Mouse (Mus musculus): ENCODE data around the gene Rabgap1l. TPM values are rescaled to one million over a fixed set of nuclear protein-coding genes. Genes with fewer than 3 reads are reported as not detected.

Gene Rabgap1l
- total RNA-seq, 2 experiments from 2014 or later, result 124 to 126 TPM

DNA sequence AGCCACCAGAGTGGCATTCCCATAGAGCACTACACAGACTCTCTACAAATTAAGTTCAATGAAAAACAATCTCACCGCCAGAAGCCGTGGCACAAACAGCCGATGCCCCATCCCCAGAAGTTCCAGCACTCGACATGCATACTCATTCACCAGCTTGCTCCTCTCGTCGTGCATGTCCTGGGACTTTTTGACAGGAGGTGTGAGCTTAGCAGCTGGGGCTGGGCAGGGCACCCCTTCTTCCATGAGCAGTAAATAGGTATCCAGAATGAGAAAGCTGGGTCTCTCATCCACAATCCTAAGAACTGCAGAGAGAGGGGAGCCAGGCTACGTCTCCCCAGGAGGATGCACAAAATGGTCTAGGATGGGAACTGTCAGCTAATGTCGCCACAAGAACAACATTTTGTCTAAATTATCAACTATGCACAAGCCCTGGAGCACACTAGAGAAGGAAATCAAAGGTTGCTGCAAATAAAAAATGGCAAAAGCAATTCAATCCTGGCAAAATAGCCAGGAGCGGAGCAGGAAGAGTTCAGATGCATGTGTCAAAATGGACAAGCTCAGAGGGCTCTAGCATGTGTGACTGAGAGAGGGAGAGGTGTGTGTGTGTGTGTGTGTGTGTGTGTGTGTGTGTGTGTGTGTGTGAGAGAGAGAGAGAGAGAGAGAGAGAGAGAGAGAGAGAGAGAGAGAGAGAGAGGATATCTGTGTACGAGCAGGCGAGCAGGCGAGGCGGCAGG, 441.7 kb downstream of the Rabgap1l start:
- ATAC-seq (replicated peaks; ENCODE audit: low FRiP score, poor library complexity, severe bottlenecking), result no peak

DNA sequence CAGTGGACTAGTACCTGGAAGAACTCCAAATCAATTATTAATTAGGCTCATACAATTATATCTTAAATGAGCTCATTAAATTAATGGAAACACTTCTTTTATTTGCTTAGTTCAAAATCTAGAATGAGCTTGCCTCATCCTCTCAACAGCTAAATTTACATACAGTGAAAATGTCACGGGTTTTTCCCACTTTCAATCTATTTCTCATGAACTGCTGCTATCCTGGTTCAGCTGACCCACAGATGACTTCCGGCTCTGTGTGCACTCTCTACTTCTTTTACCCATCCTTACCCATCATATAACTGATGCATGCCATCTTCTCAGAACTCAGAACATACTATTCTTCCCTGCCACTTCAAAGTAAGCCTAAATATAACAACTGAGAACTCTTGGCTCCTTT, 452.4 kb downstream of the Rabgap1l start:
- no peak for ATAC-seq (replicated peaks; ENCODE audit: low FRiP score, poor library complexity, severe bottlenecking)

DNA sequence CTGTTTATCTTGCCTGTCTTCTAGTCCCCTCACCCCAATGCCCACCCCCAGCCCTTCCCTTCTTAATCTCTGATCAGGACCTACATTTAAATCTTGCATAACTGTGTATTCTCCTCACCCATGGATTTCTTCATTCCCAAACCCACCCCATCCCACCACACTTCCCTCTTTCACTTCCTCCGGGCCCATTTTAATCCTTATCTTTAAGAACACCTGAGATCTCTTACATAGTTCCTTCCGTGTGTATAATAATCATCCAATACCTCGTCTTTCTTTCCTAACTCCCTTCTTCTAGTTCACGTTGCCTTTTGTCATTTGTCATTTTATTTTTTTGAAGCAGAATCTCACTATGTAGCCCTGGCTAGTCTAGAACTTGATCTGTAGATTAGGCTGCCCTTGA, 453.6 kb downstream of the Rabgap1l start:
- no peak for ATAC-seq (replicated peaks; ENCODE audit: low FRiP score, poor library complexity, severe bottlenecking)

DNA sequence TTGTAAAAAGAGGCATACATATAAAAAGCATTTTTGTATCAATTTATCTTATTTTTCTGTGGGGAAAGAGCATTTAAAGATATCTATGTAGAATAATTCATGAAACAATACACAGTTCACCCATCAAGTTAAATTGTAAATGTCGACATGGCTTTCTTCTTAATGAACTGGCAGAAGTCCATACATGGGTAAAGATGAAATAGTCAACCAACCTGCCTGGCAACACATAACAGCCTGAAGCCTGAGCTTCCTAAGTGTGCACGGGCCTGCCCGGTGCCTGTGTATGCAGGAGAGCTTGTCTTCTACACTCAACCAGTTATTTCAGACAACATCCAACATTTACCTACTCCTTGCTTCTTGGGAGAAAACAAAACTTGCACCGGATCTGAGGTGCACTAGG, 458.2 kb downstream of the Rabgap1l start:
- no peak for ATAC-seq (replicated peaks; ENCODE audit: low FRiP score, poor library complexity, severe bottlenecking)

DNA sequence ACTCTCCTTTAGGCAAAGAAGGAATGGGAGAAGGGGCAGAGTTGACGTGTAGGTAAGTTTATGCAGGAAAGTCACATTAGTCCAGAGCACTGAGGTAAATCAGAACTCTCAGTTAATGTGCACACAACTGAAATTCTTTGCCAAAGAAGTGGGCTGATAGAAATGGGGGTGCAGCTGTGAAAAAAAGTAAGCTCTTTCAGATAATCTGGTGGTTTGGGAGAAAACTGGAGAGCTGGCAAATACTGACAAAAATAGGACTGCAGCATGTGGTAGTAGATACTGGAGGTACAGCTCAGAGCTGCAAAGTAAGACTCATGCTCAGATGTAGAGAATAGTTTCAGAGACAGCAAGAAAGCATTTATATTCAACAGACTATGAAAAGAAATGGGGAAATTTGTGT, 462.2 kb downstream of the Rabgap1l start:
- ATAC-seq (replicated peaks; ENCODE audit: low FRiP score, poor library complexity, severe bottlenecking), result no peak; the same call in 1 of the 2 replicates

DNA sequence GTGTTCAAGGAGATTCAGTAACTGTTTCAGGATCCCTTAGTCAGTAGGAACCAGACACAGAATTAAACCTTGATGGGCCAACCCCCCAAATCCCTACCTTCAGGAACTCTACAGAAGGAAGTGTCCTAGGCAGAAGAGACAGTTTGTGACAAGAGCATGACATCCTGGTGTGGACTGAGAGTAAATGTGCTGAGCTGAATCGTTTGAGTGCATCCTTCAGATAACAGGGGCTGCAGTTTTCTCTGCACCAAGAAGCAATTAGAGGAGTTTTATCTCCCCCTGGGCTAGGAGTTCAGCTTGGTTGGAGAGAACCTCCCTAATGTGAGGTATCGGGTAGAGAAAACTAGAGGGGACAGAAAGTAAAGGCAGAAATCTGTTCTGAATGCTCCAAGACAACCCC, 462.8 kb downstream of the Rabgap1l start:
- ATAC-seq (replicated peaks; ENCODE audit: low FRiP score, poor library complexity, severe bottlenecking), result 0 out of 2 replicates have a peak, but pooled peaks have one; percentile 18

DNA sequence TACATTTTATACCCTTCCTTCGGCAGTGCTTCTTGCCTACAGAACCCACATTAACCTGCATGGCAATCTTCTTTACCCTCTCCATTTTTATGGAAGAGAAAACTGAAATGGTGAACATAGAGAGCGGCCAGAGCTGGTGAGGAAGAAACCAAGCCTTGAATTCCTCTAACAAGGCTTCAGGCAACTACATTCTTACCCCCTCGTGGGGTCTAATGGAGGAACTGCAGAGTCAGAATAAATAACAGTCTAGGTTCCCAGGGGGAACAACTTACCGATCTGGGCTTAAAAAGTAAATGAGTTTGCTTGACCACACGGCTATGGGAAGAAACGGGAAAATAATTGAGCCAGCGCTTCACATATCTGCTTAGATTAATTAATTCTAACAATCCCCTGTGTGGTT, 463.2 kb downstream of the Rabgap1l start:
- no peak for ATAC-seq (replicated peaks; ENCODE audit: low FRiP score, poor library complexity, severe bottlenecking)

DNA sequence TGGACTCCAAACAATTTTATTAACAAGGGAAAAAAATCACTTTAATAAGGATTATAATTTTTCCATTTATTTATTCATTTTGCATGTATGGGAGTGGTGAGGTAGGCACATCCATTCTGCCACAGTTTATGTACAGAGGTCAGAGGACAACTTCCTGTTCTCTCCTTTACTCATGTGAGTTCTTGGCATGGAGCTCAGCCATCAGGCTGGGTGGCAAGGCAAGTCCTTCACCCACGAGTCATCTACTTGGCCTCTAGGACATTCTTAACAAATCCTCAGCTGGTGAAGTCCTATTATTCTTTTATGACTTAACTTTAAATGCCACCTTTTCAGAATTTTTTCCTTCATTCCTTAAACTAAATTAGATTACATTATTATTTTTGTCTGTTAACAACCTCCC, 465.5 kb downstream of the Rabgap1l start:
- ATAC-seq (replicated peaks; ENCODE audit: low FRiP score, poor library complexity, severe bottlenecking), result no peak

DNA sequence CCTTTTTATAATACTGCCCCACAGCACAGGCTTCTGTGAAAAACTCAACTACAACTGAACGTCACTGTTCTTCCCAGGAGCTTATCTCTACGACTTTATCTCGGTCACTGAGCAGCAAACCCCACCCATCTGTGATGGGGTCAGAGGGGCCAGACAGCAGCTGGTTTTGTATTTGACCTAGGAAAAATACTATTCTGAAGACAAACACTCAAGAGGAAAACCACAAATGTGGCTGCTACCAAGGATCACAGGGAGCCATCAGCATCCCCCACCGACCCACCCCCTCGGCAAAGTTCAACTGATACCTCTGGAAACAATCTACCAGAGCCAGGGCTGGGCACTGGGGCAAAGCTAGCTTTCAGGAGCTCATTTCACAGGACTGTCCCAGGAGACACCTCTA, 467.5 kb downstream of the Rabgap1l start:
- peak; percentile 50; the same call in 1 of the 2 replicates for ATAC-seq (replicated peaks; ENCODE audit: low FRiP score, poor library complexity, severe bottlenecking)

DNA sequence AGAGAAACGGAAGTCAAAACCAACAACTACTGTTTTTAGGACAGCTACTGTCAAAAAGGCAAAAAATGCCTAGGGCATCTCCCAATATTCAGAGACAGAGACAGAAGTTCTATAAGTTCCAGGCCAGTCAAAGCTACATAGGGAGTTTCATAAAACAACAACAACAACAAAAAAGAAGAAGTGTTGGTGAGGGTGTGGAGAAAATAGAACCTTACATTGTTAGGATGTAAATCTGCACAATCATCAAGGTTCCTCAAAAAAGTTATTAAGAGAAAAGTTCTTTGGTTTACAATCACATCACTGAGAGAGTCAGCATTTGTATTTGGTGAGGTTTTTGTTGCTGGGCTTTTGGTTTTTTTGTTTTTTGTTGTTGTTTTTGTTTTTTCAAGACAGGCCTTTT, 472.3 kb downstream of the Rabgap1l start:
- no peak for ATAC-seq (replicated peaks; ENCODE audit: low FRiP score, poor library complexity, severe bottlenecking)

DNA sequence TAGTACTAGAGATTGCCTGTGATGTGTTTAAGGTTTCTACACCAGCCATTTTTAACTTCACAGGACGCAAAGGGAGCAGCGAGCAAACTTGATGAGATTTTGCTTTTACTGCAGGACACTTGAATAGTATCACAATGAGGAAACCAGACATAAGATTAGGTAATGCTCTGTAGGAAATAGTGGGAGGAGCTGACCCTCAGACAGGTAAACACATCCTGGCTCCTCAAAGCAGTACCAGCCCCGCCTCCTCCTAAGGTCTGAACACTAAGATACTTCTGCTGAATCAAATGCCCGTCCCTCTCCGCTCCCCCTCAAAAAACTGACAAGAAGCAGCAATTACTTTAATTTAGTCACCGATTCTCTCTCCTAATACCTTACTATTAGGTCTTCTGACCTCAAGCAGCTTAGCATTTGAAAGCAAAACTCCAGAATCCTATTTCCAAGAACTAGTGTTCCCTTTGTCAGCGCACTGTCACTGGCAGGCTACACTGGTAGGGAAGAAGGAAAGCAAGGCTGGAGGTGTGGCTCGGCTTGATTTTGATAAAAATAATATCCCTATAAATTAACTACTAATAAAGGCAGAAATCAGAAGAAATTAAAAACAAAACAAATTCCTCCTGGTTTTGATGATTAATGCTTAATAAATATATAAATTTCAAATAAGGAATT, 474.8 kb downstream of the Rabgap1l start:
- ATAC-seq (replicated peaks; ENCODE audit: low FRiP score, poor library complexity, severe bottlenecking), result no peak

DNA sequence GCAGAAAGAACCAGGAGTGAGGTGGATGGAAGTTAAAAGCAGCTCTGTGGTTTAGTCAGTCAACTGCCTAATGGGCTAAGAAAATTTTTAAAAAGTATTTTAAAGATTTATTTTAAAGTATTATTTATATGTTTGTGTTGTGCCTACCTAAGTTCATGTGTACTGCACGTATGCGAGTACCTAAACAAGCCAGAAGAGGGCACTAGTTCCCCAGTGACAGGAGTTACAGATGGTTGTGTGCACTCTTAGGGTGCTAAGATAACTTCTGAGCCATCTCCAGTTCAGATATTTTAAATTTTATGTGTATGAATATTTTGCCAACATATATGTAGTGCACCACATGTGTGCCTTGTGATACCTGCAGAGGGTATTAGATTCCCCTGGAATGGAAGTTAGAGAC, 476.8 kb downstream of the Rabgap1l start:
- ATAC-seq (replicated peaks; ENCODE audit: low FRiP score, poor library complexity, severe bottlenecking), result 0 out of 2 replicates have a peak, but pooled peaks have one; percentile 54

DNA sequence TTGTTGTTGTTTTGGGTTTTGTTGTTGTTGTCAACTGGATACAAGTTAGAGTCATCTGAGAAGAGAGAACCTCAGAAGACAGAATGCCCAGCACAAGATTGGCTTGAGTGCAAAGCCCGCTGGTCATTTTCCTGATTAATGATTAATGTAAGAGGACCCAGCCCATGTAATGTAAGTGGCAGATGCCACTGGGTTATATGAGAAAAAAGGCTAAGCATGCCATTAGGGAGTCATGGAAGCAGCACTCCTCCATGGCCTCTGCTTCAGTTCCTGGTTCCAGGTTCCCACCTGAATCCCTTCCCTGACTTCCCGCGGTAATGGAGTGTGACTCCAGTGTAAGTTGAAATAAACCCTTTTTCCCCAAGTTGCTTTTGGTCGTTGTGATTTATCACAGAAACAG, 480.4 kb downstream of the Rabgap1l start:
- ATAC-seq (replicated peaks; ENCODE audit: low FRiP score, poor library complexity, severe bottlenecking), result no peak

DNA sequence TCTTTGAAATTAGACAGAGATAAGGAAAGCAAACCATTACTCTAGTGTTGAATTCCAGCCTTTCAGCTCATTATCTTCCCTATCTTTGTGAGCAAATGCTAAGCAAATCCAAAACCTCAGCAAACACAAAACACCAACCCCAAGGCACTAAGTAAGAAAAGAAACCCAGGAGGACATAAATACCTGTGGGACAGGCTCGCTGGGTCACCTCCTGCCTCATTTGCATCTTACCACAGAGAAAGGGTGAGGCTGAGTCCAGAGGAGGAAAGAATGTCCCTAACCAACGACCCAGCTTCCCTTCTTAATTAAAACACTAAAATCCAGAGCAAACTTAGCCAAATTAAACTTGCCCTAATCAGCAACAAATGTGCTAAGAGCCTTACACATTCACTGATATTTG, 481.1 kb downstream of the Rabgap1l start:
- ATAC-seq (replicated peaks; ENCODE audit: low FRiP score, poor library complexity, severe bottlenecking), result no peak

DNA sequence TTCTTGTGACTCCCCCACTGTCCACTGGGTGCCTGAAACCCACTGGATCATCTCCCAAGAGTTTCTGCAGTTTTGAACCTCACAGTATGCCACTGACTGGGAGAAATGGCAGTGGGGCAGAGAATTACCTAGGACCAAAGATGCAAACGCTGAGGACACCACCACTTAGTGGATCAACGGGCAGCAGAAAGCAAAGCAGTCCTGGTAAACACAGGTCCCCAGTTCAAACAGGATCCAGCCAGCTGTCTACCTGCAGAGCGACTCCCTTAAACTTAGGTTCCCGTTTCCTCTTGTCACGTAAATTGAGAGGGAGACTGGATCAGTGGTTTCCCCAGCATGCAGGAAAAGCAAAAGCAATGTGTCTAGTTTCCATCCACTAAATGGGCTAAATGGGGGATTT, 483.1 kb downstream of the Rabgap1l start:
- ATAC-seq (replicated peaks; ENCODE audit: low FRiP score, poor library complexity, severe bottlenecking), result no peak

DNA sequence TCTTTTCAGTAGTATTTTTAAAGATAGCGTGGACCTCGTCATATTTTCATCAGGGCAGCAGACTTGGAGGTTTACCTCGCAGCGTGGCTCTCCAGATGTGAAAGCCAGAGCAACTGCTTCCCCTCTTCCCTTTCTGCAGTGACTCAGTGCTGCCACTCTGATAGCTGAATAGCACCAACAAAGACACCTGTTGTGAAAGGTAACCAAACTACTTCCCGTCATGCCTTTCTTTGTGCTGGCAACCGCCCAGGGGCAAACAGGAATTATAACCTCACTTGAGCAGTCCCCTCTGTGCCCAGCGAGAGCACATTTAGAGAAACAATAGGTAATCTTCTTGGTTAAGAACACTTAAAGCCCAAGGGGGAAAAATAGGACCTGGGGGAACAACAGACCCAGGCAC, 484.0 kb downstream of the Rabgap1l start:
- ATAC-seq (replicated peaks; ENCODE audit: low FRiP score, poor library complexity, severe bottlenecking), result no peak

DNA sequence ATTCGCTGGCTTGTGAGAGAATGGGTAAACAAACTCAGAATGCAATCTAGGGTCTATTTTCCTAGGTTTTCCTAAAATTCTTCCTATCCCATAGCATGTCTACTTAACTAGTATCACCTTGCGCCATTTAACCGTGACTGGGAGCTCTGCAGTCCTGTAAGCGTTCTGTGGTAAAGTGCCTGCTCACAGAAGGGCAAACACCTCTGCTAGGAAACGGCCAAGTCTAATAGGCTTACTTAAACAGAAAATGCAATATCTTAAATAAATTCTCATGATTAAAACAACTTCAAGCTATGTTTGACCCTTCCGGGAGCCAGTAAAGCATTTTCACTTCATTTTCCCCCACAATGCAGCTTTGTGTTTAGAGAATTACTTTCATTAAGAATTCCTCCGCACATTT, 484.5 kb downstream of the Rabgap1l start:
- ATAC-seq (replicated peaks; ENCODE audit: low FRiP score, poor library complexity, severe bottlenecking), result peak; percentile 39; the same call in 1 of the 2 replicates

DNA sequence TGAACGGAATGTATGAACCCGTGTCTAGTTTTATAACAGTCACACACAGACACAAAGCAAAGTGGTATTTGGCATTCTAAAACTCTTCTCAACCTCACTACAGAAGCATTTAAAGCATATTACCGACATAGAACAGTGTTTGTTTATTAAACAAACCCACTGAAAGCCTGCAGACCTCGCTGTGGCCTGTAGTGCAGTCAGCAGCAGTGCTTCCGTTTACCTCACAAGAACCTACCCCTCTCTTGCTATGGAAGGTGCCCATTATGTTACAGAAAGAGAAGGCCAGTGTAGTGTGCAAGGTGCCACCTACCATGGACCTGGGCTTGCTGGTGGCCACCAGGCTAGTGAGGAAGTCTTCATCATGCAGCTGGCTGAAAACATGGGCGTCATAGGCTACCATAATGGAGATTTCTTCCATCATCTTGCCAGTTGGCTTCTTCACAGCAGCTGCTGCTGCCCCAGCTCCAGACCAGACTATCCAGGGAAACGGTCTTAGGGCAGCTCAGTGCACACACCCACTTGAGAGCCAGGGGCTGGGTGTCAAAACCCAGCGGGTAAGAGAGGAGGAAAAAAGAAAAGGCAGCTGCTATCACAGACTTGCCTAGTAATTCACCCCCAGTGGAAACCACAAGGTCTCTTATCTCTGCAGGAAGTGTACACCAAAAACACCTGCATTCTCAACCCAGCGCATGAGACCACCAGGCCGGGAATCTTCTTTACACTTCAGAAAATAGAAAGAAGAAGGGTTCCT, 486.0 kb downstream of the Rabgap1l start:
- ATAC-seq (replicated peaks; ENCODE audit: low FRiP score, poor library complexity, severe bottlenecking), result peak; percentile 60

DNA sequence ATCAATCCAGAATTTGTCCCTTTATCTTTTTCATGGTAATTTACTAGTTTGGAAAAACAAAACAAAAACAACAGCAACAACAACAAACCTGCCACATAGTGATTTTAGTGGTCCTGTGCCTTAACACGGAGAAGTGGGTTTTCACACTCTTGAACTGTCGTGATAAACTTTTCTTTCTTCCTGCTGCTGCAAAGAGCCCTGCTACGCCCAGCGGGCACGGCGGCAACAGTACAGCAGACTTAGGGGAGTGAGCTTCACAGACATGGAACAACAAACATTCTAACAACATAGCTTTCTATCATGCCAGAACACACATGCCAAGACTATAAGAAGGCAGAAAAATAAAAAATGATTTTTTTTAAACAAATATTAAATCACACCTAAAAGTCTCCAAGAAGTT, 486.7 kb downstream of the Rabgap1l start:
- no peak for ATAC-seq (replicated peaks; ENCODE audit: low FRiP score, poor library complexity, severe bottlenecking)

DNA sequence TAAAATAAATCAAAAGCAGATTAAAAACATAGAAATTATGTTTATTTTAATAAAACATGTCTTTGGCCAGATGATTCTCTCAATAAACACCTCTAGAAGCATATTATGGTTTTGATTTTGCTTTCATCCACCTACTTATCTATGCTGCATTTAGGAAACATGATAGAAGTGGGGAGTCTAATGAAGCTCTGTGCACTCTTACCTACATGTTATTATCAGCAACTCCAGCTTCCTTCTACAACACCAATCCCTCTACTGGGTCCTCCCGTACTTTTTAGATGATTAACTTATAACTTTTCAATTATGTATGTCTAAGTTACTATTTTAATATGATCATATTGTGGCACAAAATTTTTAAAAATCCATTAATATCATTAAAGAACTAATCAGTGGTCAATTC, 487.2 kb downstream of the Rabgap1l start:
- no peak for ATAC-seq (replicated peaks; ENCODE audit: low FRiP score, poor library complexity, severe bottlenecking)

DNA sequence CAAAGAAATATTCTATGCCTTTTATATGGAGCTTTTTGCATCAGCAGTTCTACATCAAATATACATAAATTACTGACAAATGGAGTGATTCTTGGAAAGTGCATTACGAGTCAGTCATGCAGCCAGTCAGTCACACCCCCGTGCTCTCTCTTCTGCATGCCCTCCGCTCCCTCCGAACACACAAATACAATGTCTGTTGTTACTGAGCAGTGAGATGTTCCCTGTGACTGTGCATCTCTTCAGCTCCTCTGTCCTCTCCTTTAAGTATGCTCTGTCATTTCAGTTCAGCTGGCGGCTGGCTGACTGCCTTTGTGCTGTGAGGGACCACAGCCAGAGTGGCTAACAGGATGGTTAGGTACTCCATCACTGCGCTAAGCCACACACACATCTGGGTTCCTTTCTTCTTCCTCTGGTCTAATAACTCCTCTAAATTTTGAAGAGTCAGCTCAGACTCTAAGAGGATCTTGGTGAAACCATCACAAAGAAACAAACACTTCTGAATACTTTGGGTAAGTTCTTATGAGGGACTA, 488.0 kb downstream of the Rabgap1l start:
- ATAC-seq (replicated peaks; ENCODE audit: low FRiP score, poor library complexity, severe bottlenecking), result no peak
